Mouse (Mus musculus) limb, embryonic 12.5 days (tissue): ENCODE measurements around the gene Tulp2. TPM values are rescaled to one million over a fixed set of nuclear protein-coding genes. Genes with fewer than 3 reads are reported as not detected.
"Not testable (repeated sequence)": the region's sequence is repeated elsewhere in the genome, so short reads cannot be mapped to it uniquely, and the experiment has no call there.

ENCODE experiments used
- ATAC-seq: fragments of 200-750 bp; cut with Nextera tagmentation; 2 replicates; pipeline ENCODE4 v1.8.0; 2017; ENCODE audit warnings: low read depth, moderate TSS enrichment; ENCODE audit not compliant: insufficient number of reproducible peaks, insufficient read depth, low FRiP score, low TSS enrichment
- H3K27ac ChIP-seq: fragments of 300-500 bp; sonication (generic); 2 replicates; pipeline ENCODE4 v1.5.1; 2016; ENCODE audit warnings: mild to moderate bottlenecking, moderate library complexity
- H3K27me3 ChIP-seq: fragments of 300-500 bp; sonication (generic); 2 replicates; pipeline ENCODE4 v1.6.1; 2016; ENCODE audit warnings: mild to moderate bottlenecking, moderate library complexity
- H3K36me3 ChIP-seq: fragments of 300-500 bp; sonication (generic); 2 replicates; pipeline ENCODE4 v1.6.1; 2016; ENCODE audit warnings: mild to moderate bottlenecking, moderate library complexity
- H3K4me1 ChIP-seq: fragments of 300-500 bp; sonication (generic); replicated peaks from 2 replicates; pipeline ENCODE4 v1.6.1; 2016
- H3K4me2 ChIP-seq: fragments of 300-500 bp; sonication (generic); 2 replicates; pipeline ENCODE4 v1.6.1; 2016; ENCODE audit warnings: mild to moderate bottlenecking, moderate library complexity
- H3K4me3 ChIP-seq: fragments of 300-500 bp; sonication (generic); replicated peaks from 2 replicates; pipeline ENCODE4 v1.5.1; 2016; ENCODE audit warnings: mild to moderate bottlenecking
- H3K9ac ChIP-seq: fragments of 300-500 bp; sonication (generic); replicated peaks from 2 replicates; pipeline ENCODE4 v1.6.1; 2016; ENCODE audit warnings: mild to moderate bottlenecking, moderate library complexity
- H3K9me3 ChIP-seq: fragments of 300-500 bp; sonication (generic); 2 replicates; pipeline ENCODE4 v1.6.1; 2016; ENCODE audit warnings: mild to moderate bottlenecking, moderate library complexity
- WGBS: fragments of 180-500 bp; shearing (Covaris S2); methylation state at CpG from one replicate; pipeline ENCODE4 v1.1.7; 2016; 5-methylcytosine and 5-hydroxymethylcytosine counted together
- polyA plus RNA-seq: library from polyadenylated mRNA; unstranded; fragments of >200 nt; fragmentation: Nextera tagmentation; extraction: Ambion mirVana; gene quantifications from 2 replicates; pipeline ENCODE4 v1.2.1, GENCODE M21; 2016

Tulp2 gene
- polyA plus RNA-seq, 1 experiment from 2014 or later, result 1.4 TPM

GRCm38 (mm10) chr7:45461326-45461725, 20.4 kb upstream of the Tulp2 start:
- WGBS, result 62% methylated on average over 4 of the region's 5 CpGs
- Histone ChIP-seq H3K4me3 (no peak overlapping the region), H3K4me2 (0 out of 2 replicates have a peak overlapping the region, but pooled peaks have one; percentile 67), H3K27me3 (no peaks in the 10 kb centered on the region), H3K9ac (no peak overlapping the region; the same call in 1 of the 2 replicates), H3K4me1 (peaks cover 45% of the 10 kb centered on the region), H3K27ac (peak overlapping the region; percentile 82), H3K9me3 (no peaks in the 10 kb centered on the region), H3K36me3 (peaks cover 71% of the 10 kb centered on the region)
- no peak for ATAC-seq

- no peak for ATAC-seq
- Histone ChIP-seq H3K36me3 (peaks cover 68% of the 10 kb centered on the region), H3K9ac (no peak overlapping the region), H3K4me3 (no peak overlapping the region), H3K4me2 (no peak overlapping the region), H3K9me3 (no peaks in the 10 kb centered on the region), H3K27me3 (no peaks in the 10 kb centered on the region), H3K4me1 (peaks cover 41% of the 10 kb centered on the region), H3K27ac (peak overlapping the region; percentile 82)
- 91% methylated on average over 4 of the region's 4 CpGs for WGBS
Measured at GRCm38 (mm10) chr7:45461781-45462180, 19.9 kb upstream of the Tulp2 start.

GRCm38 (mm10) chr7:45462325-45462724, 19.4 kb upstream of the Tulp2 start:
- 80% methylated on average over 4 of the region's 4 CpGs for WGBS
- peaks cover 63% of the 10 kb centered on the region for H3K36me3 ChIP-seq
- no peak overlapping the region for H3K4me2 ChIP-seq
- no peak overlapping the region for H3K4me3 ChIP-seq
- no peak overlapping the region for H3K9ac ChIP-seq
- H3K27me3 ChIP-seq, result no peaks in the 10 kb centered on the region
- H3K9me3 ChIP-seq, result no peaks in the 10 kb centered on the region
- H3K27ac ChIP-seq, result peak overlapping the region; percentile 23; the same call in 1 of the 2 replicates
- no peak for ATAC-seq
- peaks cover 39% of the 10 kb centered on the region for H3K4me1 ChIP-seq

GRCm38 (mm10) chr7:45462868-45463267, 18.8 kb upstream of the Tulp2 start:
- not testable (repeated sequence) for H3K27ac ChIP-seq, H3K27me3 ChIP-seq, H3K4me3 ChIP-seq, H3K9ac ChIP-seq, H3K4me2 ChIP-seq, ATAC-seq, H3K9me3 ChIP-seq
- H3K4me1 ChIP-seq, result peaks cover 34% of the 10 kb centered on the region
- WGBS, result 81% methylated on average over 4 of the region's 4 CpGs
- H3K36me3 ChIP-seq, result peaks cover 58% of the 10 kb centered on the region

GRCm38 (mm10) chr7:45463987-45464778, 17.5 kb upstream of the Tulp2 start:
- peaks cover 49% of the 10 kb centered on the region for H3K36me3 ChIP-seq
- WGBS, result 95% methylated on average over 7 of the region's 7 CpGs
- no peaks in the 10 kb centered on the region for H3K9me3 ChIP-seq
- H3K9ac ChIP-seq, result no peak overlapping the region
- H3K27me3 ChIP-seq, result no peaks in the 10 kb centered on the region
- H3K4me3 ChIP-seq, result no peak overlapping the region
- H3K4me2 ChIP-seq, result no peak overlapping the region
- peaks cover 29% of the 10 kb centered on the region for H3K4me1 ChIP-seq
- ATAC-seq, result no peak
- no peak overlapping the region for H3K27ac ChIP-seq

- H3K4me3 ChIP-seq, result peak overlapping the region; percentile 87
- H3K27me3 ChIP-seq, result no peaks in the 10 kb centered on the region
- peaks cover 49% of the 10 kb centered on the region for H3K36me3 ChIP-seq
- no peak for ATAC-seq
- H3K4me1 ChIP-seq, result peaks cover 28% of the 10 kb centered on the region
- H3K27ac ChIP-seq, result no peak overlapping the region
- 96% methylated on average over 12 of the region's 12 CpGs for WGBS
- H3K9me3 ChIP-seq, result no peaks in the 10 kb centered on the region
- 0 out of 2 replicates have a peak overlapping the region, but pooled peaks have one; percentile 90 for H3K4me2 ChIP-seq
- H3K9ac ChIP-seq, result no peak overlapping the region
Measured at GRCm38 (mm10) chr7:45465112-45465511, 16.6 kb upstream of the Tulp2 start.

- peak overlapping the region; percentile 79; the same call in 1 of the 2 replicates for H3K9ac ChIP-seq
- H3K4me3 ChIP-seq, result peak overlapping the region; percentile 87
- no peaks in the 10 kb centered on the region for H3K9me3 ChIP-seq
- WGBS, result 82% methylated on average over 9 of the region's 9 CpGs
- peaks cover 49% of the 10 kb centered on the region for H3K36me3 ChIP-seq
- no peak for ATAC-seq
- H3K4me1 ChIP-seq, result peaks cover 23% of the 10 kb centered on the region
- peak overlapping the region; percentile 90 for H3K4me2 ChIP-seq
- no peak overlapping the region for H3K27ac ChIP-seq
- no peaks in the 10 kb centered on the region for H3K27me3 ChIP-seq
Measured at GRCm38 (mm10) chr7:45465549-45465948, 16.1 kb upstream of the Tulp2 start.

- Histone ChIP-seq H3K27me3 (no peaks in the 10 kb centered on the region), H3K9ac (peak within 1 kb of the TSS; percentile 79), H3K4me3 (peak within 1 kb of the TSS; percentile 87), H3K36me3 (peaks cover 40% of the 10 kb centered on the region), H3K9me3 (no peaks in the 10 kb centered on the region), H3K4me1 (peaks cover 14% of the 10 kb centered on the region), H3K27ac (peak within 1 kb of the TSS; percentile 56; the same call in 1 of the 2 replicates), H3K4me2 (peak within 1 kb of the TSS; percentile 90)
- under 1% methylated on average over 52 of the region's 58 CpGs for WGBS
- peak; percentile 76 for ATAC-seq
Measured at GRCm38 (mm10) chr7:45466283-45467089, 15.2 kb upstream of the Tulp2 start, which contains the start of gene Bax. Gene Bax (minus strand): TSS chr7:45466898.

- no peaks in the 10 kb centered on the region for H3K9me3 ChIP-seq
- peak overlapping the region; percentile 90 for H3K4me2 ChIP-seq
- H3K4me3 ChIP-seq, result peak overlapping the region; percentile 87
- no peaks in the 10 kb centered on the region for H3K27me3 ChIP-seq
- peaks cover 14% of the 10 kb centered on the region for H3K4me1 ChIP-seq
- H3K27ac ChIP-seq, result no peak overlapping the region
- H3K9ac ChIP-seq, result 0 out of 2 replicates have a peak overlapping the region, but pooled peaks have one; percentile 27
- WGBS, result 35% methylated on average over 7 of the region's 7 CpGs
- H3K36me3 ChIP-seq, result peaks cover 34% of the 10 kb centered on the region
- ATAC-seq, result peak; percentile 26
Measured at GRCm38 (mm10) chr7:45467090-45467670, 14.5 kb upstream of the Tulp2 start.

- H3K4me2 ChIP-seq, result no peak overlapping the region
- H3K9ac ChIP-seq, result no peak overlapping the region
- no peak overlapping the region for H3K4me3 ChIP-seq
- H3K27me3 ChIP-seq, result no peaks in the 10 kb centered on the region
- H3K36me3 ChIP-seq, result no peaks in the 10 kb centered on the region
- no peaks in the 10 kb centered on the region for H3K9me3 ChIP-seq
- WGBS, result 10% methylated on average over 3 of the region's 3 CpGs
- H3K27ac ChIP-seq, result no peak overlapping the region
- no peak for ATAC-seq
- peaks cover 8% of the 10 kb centered on the region for H3K4me1 ChIP-seq
Measured at GRCm38 (mm10) chr7:45470869-45471268, 10.8 kb upstream of the Tulp2 start.
